Mouse (Mus musculus): ENCODE data around the gene H13. TPM values are rescaled to one million over a fixed set of nuclear protein-coding genes. Genes with fewer than 3 reads are reported as not detected.

Gene H13
- polyA plus RNA-seq, 1 experiment, result 129 TPM

GRCm38 (mm10) chr2:152691564-152692217, 22.4 kb downstream of the H13 start:
- Histone ChIP-seq H3K27me3 (replicated peaks; ENCODE audit: control insufficient read depth, insufficient read depth, low read length) (no peaks in the 10 kb centered on the region), H3K4me1 (ENCODE audit: control insufficient read depth, insufficient read depth, low read length) (peaks cover 3% of the 10 kb centered on the region; the same call in 1 of the 2 replicates), H3K36me3 (ENCODE audit: control insufficient read depth, insufficient read depth, low read length) (no peaks in the 10 kb centered on the region), H3K4me3 (ENCODE audit: insufficient read depth, low read depth, low read length) (no peak overlapping the region), H3K27ac (ENCODE audit: insufficient read depth, low read depth, low read length) (no peak overlapping the region)
- DNase-seq, result peak; percentile 64
- TF ChIP-seq CTCF (conservative IDR thresholded peaks at IDR 0.05; ENCODE audit: insufficient read depth, insufficient read length, low read depth, low read length) (peak; percentile 65), POLR2A (IDR thresholded peaks at IDR 0.05; ENCODE audit: low read depth, low read length) (no peak)
- 62% methylated on average over 7 of the region's 7 CpGs for WGBS

- peak; percentile 84 for TF ChIP-seq CTCF (conservative IDR thresholded peaks at IDR 0.05; ENCODE audit: insufficient read depth, insufficient read length, low read depth, low read length)
- TF ChIP-seq POLR2A (IDR thresholded peaks at IDR 0.05; ENCODE audit: low read depth, low read length), result no peak
- no peak overlapping the region for H3K4me3 ChIP-seq (ENCODE audit: insufficient read depth, low read depth, low read length)
- H3K27me3 ChIP-seq (replicated peaks; ENCODE audit: control insufficient read depth, insufficient read depth, low read length), result no peaks in the 10 kb centered on the region
- peak; percentile 76 for DNase-seq
- peak overlapping the region; percentile 30; the same call in 1 of the 2 replicates for H3K27ac ChIP-seq (ENCODE audit: insufficient read depth, low read depth, low read length)
- H3K36me3 ChIP-seq (ENCODE audit: control insufficient read depth, insufficient read depth, low read length), result no peaks in the 10 kb centered on the region
- 7% methylated on average over 9 of the region's 9 CpGs for WGBS
- H3K4me1 ChIP-seq (ENCODE audit: control insufficient read depth, insufficient read depth, low read length), result peaks cover 3% of the 10 kb centered on the region; the same call in 1 of the 2 replicates
Observed at GRCm38 (mm10) chr2:152693233-152693632, 24.0 kb downstream of the H13 start.

- DNase-seq, result no peak
- Histone ChIP-seq H3K4me3 (ENCODE audit: insufficient read depth, low read depth, low read length) (no peak overlapping the region), H3K36me3 (ENCODE audit: control insufficient read depth, insufficient read depth, low read length) (no peaks in the 10 kb centered on the region), H3K4me1 (ENCODE audit: control insufficient read depth, insufficient read depth, low read length) (peaks cover 3% of the 10 kb centered on the region; the same call in 1 of the 2 replicates), H3K27me3 (replicated peaks; ENCODE audit: control insufficient read depth, insufficient read depth, low read length) (no peaks in the 10 kb centered on the region), H3K27ac (ENCODE audit: insufficient read depth, low read depth, low read length) (peak overlapping the region; percentile 30; the same call in 1 of the 2 replicates)
- WGBS, result 69% methylated on average over 13 of the region's 13 CpGs
- TF ChIP-seq POLR2A (IDR thresholded peaks at IDR 0.05; ENCODE audit: low read depth, low read length) (no peak), CTCF (conservative IDR thresholded peaks at IDR 0.05; ENCODE audit: insufficient read depth, insufficient read length, low read depth, low read length) (no peak)
Observed at GRCm38 (mm10) chr2:152693735-152694134, 24.5 kb downstream of the H13 start.

GRCm38 (mm10) chr2:152694708-152695107, 25.4 kb downstream of the H13 start:
- TF ChIP-seq POLR2A (IDR thresholded peaks at IDR 0.05; ENCODE audit: low read depth, low read length) (no peak), CTCF (conservative IDR thresholded peaks at IDR 0.05; ENCODE audit: insufficient read depth, insufficient read length, low read depth, low read length) (no peak)
- 45% methylated on average over 7 of the region's 7 CpGs for WGBS
- no peak overlapping the region for H3K4me3 ChIP-seq (ENCODE audit: insufficient read depth, low read depth, low read length)
- H3K4me1 ChIP-seq (ENCODE audit: control insufficient read depth, insufficient read depth, low read length), result peaks cover 3% of the 10 kb centered on the region; the same call in 1 of the 2 replicates
- H3K27me3 ChIP-seq (replicated peaks; ENCODE audit: control insufficient read depth, insufficient read depth, low read length), result no peaks in the 10 kb centered on the region
- DNase-seq, result peak; percentile 37
- H3K27ac ChIP-seq (ENCODE audit: insufficient read depth, low read depth, low read length), result no peak overlapping the region
- no peaks in the 10 kb centered on the region for H3K36me3 ChIP-seq (ENCODE audit: control insufficient read depth, insufficient read depth, low read length)

- Histone ChIP-seq H3K27me3 (replicated peaks; ENCODE audit: control insufficient read depth, insufficient read depth, low read length) (no peaks in the 10 kb centered on the region), H3K36me3 (ENCODE audit: control insufficient read depth, insufficient read depth, low read length) (no peaks in the 10 kb centered on the region), H3K4me3 (ENCODE audit: insufficient read depth, low read depth, low read length) (no peak overlapping the region), H3K4me1 (ENCODE audit: control insufficient read depth, insufficient read depth, low read length) (peaks cover 3% of the 10 kb centered on the region; the same call in 1 of the 2 replicates), H3K27ac (ENCODE audit: insufficient read depth, low read depth, low read length) (no peak overlapping the region)
- TF ChIP-seq CTCF (conservative IDR thresholded peaks at IDR 0.05; ENCODE audit: insufficient read depth, insufficient read length, low read depth, low read length), result no peak
- TF ChIP-seq POLR2A (IDR thresholded peaks at IDR 0.05; ENCODE audit: low read depth, low read length), result no peak
- WGBS, result 64% methylated on average over 10 of the region's 10 CpGs
- DNase-seq, result no peak
Observed at GRCm38 (mm10) chr2:152696016-152696415, 26.8 kb downstream of the H13 start.

- TF ChIP-seq POLR2A (IDR thresholded peaks at IDR 0.05; ENCODE audit: low read depth, low read length), result no peak
- peak; percentile 88 for TF ChIP-seq CTCF (conservative IDR thresholded peaks at IDR 0.05; ENCODE audit: insufficient read depth, insufficient read length, low read depth, low read length)
- no peaks in the 10 kb centered on the region for H3K36me3 ChIP-seq (ENCODE audit: control insufficient read depth, insufficient read depth, low read length)
- peaks cover 3% of the 10 kb centered on the region; the same call in 1 of the 2 replicates for H3K4me1 ChIP-seq (ENCODE audit: control insufficient read depth, insufficient read depth, low read length)
- no peaks in the 10 kb centered on the region for H3K27me3 ChIP-seq (replicated peaks; ENCODE audit: control insufficient read depth, insufficient read depth, low read length)
- H3K4me3 ChIP-seq (ENCODE audit: insufficient read depth, low read depth, low read length), result no peak overlapping the region
- 39% methylated on average over 20 of the region's 20 CpGs for WGBS
- peak overlapping the region; percentile 22; the same call in 1 of the 2 replicates for H3K27ac ChIP-seq (ENCODE audit: insufficient read depth, low read depth, low read length)
- DNase-seq, result peak; percentile 95
Observed at GRCm38 (mm10) chr2:152696476-152697164, 27.4 kb downstream of the H13 start.

- Histone ChIP-seq H3K27ac (ENCODE audit: insufficient read depth, low read depth, low read length) (no peak overlapping the region), H3K4me3 (ENCODE audit: insufficient read depth, low read depth, low read length) (no peak overlapping the region), H3K4me1 (ENCODE audit: control insufficient read depth, insufficient read depth, low read length) (no peaks in the 10 kb centered on the region; the same call in 1 of the 2 replicates), H3K36me3 (ENCODE audit: control insufficient read depth, insufficient read depth, low read length) (peaks cover 1% of the 10 kb centered on the region; the same call in 1 of the 2 replicates), H3K27me3 (replicated peaks; ENCODE audit: control insufficient read depth, insufficient read depth, low read length) (no peaks in the 10 kb centered on the region)
- TF ChIP-seq POLR2A (IDR thresholded peaks at IDR 0.05; ENCODE audit: low read depth, low read length) (no peak), CTCF (conservative IDR thresholded peaks at IDR 0.05; ENCODE audit: insufficient read depth, insufficient read length, low read depth, low read length) (no peak)
- WGBS, result 96% methylated on average over 10 of the region's 10 CpGs
- no peak for DNase-seq
Observed at GRCm38 (mm10) chr2:152700138-152700537, 30.9 kb downstream of the H13 start.
